Mouse (Mus musculus): Measurements from ENCODE around the gene Stat6.

Gene Stat6

DNA sequence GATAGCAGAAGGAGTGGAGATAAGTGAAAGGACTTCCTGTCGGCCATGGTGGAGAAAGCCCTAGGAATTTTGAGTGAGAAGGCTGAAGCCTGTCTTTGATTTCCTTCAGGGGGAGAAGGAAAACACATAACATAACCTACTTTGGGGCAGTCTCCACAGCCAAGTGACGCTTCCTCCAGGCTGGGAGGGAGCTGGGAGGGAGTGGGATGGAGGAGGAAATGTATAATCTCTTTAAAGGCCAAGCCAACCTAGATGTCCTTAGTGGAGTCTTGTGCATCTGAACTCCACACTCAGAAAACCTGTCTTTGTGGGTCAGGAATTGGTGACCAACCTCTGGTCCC, 27.8 kb upstream of the Stat6 start:
- DNase-seq (ENCODE audit: low spot score in 2 of 2): no peak

DNA sequence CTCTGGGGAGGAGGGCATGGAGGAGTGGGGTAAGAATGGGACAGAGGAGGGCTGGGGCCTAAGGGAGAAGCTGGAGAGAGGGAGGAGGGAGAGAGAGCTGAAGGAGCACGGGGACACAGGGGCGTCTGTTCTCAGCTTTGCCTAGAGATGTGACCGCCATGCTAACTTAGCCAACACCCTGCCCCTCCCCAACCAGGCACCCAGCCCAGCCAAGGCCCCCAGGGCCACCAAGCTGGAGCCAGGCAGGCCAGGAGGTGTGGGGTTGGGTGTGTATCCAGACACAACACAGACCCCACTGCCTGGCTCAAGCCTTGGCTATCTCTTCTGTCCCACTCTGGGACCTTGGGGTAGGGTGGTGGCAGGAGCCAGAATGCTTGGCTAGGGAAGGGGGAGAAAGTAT, 27.2 kb upstream of the Stat6 start:
- no peak for DNase-seq (ENCODE audit: low spot score in 2 of 2)

DNA sequence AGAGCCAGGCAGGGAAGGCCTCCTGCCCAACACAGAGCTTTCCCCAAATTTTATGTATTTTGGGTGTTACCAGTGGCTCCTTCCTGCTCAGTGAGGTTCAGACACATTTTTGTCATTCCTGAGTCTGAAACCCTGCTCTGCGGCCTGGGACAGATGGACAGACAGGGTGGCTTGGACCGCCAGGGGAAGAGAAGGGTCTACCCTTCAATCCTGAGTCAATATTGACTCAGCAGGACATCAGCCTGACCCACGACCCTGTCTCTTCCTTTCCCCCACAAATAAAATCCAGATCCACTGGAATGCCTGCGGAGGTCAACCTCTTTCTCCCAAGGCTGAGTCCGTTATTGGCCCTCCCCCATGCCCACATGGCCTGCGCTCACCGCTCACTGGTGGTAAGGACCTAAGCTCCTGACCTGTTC, 26.5 kb upstream of the Stat6 start:
- no peak for DNase-seq (ENCODE audit: low spot score in 2 of 2)

DNA sequence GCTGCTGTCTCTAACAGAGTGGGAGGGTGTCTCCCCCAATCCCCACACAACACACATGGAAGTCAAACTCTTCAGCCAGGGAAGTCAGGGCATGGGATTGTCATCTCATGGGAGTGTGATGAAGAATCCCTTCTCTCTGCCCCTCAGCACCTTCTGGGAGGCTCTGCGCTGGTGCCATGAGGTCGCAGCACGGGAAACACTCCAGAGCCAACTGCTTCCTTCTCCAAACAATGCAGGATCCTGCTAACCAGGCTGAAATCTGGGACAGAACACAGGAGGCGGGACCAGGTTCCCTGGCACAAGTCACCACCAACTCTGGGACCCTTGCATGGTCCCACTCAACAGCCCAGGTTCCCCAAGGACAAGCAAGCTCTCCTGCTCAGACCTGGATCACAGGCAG, 25.5 kb upstream of the Stat6 start:
- DNase-seq (ENCODE audit: low spot score in 2 of 2): no peak

DNA sequence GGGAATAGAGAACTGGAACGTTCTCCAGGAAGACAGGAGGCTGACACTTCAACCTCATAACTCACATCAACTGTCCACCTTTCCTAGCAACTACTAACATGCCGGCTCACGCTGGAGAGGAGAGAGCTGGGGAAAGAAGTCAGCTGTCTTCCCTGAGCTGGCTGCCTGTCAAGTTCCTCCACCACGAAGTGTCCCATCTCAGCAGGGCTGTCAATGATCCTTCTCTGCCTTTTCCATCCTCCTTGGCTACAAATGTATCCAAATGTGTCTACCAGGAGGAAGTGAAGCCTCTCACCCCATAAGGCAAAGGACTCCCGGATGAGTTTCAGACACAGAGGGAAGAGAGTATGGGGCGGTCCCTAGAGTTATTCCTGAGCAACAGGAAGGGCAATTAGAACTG, 24.6 kb upstream of the Stat6 start:
- no peak for DNase-seq (ENCODE audit: low spot score in 2 of 2)

DNA sequence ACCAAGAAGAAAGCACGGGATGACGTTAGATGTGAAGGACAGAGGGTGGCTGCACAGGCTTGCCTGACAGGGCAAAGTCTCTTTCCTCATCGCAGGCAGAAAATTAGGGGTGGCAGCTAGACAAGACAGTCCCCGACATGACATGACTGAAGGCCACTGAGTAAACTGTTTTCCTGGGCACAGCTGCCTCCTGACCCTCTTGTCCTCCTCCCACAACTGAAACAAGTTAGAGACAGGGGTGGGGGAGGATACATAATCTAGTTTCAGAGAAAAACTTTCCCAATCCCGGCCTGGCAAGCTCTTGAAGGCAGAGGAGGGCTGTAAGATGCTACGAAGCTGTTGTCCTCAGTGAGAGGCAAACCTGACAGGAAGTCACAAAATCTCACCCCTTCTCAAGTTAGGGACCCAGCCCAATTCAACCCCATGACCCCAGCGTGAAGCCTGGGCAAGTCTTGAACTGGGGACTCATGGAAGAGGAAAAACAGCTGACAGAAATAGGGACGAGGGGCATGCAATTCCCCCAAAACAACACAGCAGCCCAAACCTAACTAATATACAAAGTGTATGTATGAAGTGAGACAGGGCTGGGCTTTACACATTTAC, 23.6 kb upstream of the Stat6 start:
- DNase-seq (ENCODE audit: low spot score in 2 of 2): no peak

DNA sequence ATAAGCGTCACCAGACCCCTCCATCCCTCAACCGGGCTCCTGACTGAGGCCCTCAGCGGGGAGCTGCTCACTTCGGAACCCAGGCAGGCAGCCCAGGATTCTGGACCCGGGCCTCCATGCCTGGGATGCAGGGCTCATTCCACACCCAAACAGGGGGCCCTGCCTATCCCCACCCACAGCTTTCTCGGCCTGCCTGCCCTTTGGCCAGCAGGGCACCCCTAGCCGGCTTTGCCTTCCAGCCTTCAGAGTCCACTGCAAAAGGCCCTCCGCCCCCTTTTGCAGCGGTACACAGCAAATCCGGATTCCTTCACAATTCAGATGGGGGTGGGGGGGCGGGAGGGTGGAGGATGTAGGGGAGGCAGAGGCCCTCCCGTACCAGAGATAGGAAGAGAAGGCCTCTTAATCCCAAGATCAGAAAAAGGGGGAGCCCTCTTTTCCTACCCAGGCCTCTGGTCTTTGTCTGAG, 22.8 kb upstream of the Stat6 start:
- no peak for DNase-seq (ENCODE audit: low spot score in 2 of 2)

DNA sequence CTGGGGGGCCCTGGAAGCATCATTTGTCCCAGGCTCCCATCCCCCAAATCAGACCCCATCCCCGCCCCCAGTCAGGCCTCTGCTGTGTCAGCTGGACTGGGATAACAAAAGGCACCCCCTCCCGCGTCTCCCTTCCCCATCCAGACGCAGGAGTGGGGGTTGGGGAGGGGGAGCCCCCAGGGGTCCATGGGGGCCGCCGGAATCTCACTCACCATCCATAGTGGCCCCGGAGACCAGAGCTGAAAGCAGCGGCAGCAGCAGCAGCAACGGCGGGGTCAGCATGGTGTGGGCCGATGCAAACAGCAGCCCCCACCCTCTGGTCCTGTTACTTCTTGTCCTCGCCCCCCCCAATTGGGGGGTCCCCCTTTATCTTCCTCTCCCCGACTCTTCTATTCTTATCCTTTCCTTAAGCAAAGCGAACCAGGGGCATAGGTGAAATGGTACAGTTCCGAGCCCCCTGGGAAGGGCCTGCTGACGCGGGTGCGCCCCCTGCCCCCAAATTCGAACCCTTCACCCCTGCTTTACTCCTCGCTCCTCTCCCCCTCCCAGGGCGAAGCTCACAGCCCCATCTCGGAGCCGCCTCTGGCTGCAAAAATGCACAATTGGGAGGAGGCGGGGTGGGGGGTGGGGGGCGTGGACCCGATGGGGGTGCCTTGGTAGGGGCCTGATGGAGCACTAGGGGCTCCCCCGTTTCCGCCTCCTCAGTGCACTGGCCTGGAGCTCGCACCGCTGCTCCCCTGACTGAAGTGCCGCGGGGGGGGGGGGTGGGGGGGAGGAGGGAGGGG, 22.2 kb upstream of the Stat6 start, which contains the start of gene Lrp1:
TSS of gene Lrp1 (minus strand) at position 743 of the 785 bp plus-strand sequence.
- no peak for DNase-seq (ENCODE audit: low spot score in 2 of 2)

DNA sequence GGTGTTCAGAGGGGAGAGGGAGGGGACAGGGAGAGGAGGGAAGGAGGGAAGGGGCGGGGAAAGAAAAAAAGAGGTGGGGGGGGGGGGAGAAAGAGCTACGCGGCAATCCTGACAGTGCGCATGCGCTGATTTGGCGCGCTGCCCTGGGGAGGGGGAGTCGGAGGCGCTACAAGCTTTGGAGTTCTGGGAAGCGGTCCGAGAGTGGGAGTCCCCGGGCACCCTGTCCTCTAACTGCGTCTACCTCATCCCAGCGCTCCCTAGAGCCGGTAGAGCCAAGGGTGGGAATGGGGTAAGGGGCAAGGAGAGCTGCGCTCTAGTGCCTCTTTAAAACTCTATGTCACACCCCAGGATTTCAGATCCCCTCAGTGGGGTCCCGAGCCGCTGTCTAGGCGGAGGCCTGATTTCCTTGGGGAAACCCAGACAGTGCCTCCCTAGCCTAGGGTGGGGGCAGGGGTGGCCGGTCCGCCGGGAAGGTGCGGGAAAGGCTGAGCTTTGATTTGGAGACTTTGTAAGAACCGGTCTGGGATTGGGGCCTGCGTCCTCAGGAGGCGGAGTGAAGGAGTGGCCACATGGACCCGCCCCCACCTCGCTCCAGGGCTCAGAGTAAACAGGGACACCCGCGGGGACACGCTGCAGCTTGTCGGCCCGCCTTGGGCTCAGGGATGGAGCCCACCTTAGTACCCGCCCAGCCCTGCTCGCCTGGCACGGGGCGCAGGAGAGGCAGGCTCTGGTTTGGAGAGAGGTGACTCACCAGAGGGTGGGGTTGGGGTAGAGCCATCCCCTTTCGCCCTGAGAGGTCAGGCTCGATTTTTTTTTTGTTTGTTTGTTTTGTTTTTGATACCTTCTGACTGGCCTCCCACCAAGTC, 21.4 kb upstream of the Stat6 start:
- DNase-seq (ENCODE audit: low spot score in 2 of 2): peak; percentile 55 to 74

DNA sequence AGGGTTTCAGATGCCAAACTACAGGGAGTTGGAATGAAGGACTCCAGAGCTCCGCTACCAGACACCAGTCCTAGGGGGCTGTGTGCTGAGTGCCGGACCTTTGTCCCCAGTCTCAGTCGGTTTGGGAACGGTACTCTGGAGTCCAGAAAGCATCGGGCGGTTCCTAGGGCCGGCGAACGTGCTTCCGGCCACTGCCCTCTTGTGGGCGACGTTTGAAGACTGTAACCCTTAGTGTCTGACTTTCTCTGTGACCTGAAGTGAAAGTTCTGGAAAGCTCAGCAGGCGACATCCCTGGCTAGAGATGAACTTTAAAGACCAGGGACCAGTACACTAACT, 20.8 kb upstream of the Stat6 start:
- DNase-seq (ENCODE audit: low spot score in 2 of 2): peak in 1 of 2 experiments; percentile 70

DNA sequence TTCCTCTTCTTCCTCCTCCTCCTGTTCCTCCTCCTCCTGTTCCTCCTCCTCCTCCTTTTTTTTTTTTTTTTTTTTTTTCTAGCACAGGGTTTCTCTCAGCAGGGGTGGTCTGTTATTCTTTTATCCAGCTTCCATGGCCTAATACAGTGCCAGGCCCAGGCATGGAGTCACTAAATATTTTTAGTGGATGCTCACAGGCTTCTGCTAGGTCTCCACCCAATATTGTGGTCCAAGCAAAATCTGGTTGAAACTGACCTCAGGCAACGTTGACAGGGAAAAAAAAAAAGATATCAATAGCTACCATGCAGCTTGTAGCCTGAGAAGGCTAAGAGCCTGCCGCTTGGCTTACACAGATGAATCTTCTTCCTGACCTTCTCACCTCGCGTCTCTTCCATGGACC, 20.1 kb upstream of the Stat6 start:
- DNase-seq (ENCODE audit: low spot score in 2 of 2): no peak

DNA sequence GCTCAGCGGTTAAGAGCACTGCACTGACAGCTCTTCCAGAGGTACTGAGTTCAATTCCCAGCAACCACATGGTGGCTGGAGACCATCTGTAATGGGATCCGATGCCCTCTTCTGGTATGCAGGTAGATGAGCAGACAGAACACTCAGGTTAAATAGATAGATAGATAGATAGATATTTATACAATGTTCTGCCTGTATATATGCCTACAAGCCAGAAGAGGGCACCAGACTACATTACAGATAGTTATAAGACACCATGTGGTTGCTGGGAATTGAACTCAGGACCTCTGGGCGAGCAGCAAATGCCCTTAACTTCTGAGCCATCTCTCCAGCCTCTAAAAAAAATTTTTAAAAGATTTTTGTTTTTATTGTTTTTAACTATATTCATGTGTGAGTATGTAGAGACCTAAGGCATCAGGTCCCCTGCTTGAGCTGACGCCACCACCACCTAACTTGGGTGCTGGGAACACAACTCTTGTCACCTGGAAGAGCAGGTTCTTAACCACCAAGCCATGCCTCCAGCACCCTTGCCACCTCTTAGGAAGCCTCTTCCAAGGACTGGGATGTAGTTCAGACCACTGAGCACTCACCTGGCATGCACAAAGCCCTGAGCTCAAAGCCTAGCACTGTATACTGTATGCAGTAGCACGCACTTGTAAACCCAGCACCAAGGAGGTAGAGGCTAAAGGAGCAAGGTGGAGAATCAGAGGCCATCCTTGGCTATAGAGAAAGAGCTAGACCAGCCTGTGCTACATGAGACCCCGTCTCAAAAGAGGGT, 19.2 kb upstream of the Stat6 start:
- no peak for DNase-seq (ENCODE audit: low spot score in 2 of 2)

DNA sequence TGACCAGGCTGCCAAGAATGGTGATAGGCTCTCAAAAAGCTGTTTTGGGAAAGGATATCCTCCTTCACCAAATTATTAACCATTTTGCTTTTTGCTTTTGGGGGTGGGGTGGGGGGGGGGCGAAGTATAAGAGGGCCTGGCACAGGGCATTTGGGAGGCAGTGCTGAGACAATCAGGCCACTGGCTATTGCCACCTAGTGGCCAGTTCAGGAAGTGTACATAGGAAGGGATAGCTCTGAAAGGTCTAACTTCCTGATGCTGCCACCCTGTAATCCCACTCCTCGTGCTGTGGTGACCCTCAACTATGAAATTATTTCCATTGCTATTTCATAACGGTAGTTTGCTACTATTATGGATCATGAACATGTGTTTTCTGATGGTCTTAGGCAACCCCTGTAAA, 16.4 kb upstream of the Stat6 start:
- DNase-seq (ENCODE audit: low spot score in 2 of 2): no peak

DNA sequence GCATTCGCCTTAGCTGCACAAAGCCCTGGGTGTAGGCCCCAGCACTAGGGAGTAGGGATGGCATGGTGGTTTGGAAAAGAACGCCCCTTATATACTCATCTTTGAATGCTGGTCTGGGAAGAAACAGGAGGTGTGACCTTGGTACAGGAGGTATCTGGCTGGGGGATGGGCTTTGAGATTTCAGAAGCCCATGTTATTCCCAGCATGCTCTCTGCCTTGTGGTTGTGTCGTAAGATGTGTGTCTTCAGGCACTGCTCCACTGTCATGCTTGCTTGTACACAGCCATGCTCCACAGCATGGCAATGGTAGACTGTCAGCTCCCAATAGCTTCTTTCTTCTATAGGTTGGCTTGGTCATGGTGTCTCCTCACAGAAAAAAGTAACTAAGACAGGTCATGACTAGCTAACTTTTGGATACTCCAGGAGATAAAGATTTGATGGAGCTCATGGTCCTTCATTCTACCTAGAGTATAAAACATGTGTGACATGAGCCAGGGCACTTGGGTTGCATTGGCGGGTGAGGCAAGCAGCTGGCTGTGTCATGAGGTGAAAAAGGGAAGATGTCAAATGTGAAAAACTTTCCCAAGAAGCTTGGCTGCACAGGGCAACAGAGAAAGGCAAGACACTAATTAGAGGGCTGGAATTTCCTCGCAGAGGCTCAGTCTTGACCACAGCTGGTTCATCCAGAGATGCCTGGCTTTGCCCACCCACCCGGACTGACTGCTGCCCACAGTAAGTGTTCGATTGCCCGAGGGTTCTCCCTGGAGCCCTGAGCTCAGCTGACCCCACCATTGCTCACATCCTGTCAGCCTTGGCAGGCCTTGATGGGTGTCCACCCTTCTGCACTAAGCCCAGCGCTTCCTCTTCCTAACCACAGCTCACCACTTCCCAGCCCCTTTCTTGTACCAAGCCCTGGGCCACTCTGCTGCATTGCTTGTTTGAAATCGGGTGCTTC, 11.2 kb upstream of the Stat6 start:
- no peak for DNase-seq (ENCODE audit: low spot score in 2 of 2)

DNA sequence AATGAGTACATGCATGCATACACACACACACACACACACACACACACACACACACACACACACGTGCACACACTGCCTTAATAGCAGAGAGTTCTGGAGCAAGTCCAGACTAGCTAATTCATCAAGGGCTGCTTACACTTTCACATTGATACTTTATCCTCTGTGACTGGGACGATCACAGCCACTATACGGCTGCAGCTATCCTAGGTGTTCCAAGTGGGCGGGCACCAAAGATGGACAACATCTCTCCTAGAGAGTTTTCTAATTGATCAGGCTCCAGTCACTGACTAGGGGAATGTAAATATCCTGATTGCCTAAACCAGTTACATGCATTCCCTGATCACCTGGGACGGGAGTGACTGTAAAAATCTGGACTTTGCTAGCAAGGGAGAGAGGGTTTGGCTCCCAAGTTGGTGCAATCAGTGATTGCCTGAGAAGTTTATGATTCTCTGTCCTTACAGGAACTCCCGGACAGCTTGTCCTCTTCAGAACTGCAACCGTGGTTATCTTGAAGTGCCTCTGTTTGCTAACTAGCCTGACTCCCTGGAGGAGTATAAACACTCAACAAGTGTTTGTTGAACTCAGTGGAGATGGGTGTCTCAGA, 10.0 kb upstream of the Stat6 start:
- no peak for DNase-seq (ENCODE audit: low spot score in 2 of 2)

DNA sequence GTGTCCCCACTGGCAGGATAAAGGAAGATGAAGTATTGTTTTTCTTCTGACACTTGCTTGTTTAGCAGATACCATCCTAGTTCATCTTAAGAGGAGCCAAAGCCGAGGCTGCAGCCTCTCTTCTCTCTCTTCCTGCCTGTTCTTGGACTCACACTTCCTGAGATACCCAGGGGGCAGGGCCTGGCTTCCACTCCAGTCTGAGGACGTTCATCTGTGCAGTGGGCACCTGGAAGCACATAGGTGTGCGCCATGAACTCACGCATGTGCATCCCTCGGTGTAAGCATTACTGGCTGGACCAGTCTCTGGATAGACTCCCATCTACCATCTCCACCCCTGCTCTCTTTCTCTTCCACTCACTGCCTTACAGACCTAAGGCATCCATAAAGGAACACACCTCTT, 2.4 kb upstream of the Stat6 start:
- DNase-seq (ENCODE audit: low spot score in 2 of 2): no peak

DNA sequence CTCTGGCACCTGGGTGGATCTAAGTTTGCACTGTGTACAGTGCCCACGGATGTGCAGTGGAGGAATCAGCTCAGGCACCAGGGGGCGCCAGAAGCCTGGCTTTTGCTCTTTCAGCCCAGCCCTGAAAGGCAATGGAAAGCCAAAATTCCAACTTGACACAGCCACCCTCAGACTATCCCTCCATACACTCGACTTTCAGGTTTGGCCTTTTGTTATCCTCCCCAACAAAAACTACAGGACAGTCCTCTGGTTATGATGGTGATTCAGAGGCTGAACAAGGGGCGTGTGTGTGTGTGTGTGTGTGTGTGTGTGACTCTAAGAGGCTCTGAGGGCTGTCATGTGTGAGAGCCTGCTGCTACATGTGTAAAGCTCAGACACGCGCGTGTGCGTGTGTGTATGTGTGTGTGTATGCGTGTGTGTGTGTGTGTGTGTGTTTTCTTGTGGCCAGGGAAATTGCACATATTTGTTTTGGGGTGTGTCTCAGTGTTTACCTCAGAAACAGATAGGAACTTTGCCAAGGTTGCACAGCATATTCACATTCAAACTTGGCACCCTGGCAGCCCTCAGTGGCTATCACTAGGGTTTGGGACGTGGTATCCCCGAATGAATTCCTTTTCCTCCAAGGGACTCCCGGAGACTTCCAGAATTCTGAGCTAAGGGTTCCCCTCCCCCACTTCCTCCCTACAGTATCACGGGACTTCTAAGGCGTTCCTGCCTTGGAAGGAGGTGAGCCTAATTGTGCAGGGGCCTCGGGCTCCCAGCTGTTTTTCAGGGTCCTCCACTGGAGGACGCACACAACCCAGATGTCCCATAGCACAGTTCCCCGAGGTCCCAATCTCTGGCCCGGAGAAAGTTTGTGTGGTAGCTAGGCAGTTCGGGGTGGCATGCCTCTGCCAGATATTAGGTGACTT, 670 bp upstream of the Stat6 start:
- DNase-seq (ENCODE audit: low spot score in 2 of 2): peak; percentile 89 to 96

DNA sequence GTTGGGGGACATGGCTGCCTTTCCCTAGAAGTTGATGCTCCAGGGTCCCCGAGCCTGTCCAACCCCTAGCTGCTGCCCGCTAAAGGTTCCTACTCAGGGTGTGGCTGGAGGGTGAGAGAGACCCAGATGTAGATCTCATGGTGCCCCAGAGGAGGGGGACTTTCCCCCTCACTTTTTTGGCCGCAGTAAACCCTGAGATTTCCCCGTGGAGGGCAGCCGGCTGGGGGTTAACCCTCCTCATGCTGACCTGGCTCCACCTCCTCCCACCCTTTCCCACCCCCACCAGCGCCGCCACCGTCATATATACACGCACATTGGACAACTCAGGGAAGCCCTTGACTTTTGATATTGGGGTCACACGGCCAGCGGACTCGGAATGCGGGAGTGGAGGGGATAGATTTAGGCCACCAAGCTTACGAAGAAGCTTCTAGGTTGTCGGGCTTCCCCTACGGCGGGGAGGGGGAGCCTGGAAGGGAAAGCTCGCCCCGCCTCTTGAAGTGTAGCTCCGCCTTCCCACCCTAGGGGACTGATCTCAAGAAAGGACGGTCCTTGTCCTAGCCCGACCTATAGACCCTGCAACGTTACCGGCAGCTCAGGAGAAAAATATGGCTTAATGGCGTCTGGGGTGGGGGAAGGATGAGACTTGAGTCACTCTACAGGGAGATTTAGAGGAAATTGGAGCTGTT, 910 bp downstream of the Stat6 start:
- peak; percentile 78 to 87 for DNase-seq (ENCODE audit: low spot score in 2 of 2)

DNA sequence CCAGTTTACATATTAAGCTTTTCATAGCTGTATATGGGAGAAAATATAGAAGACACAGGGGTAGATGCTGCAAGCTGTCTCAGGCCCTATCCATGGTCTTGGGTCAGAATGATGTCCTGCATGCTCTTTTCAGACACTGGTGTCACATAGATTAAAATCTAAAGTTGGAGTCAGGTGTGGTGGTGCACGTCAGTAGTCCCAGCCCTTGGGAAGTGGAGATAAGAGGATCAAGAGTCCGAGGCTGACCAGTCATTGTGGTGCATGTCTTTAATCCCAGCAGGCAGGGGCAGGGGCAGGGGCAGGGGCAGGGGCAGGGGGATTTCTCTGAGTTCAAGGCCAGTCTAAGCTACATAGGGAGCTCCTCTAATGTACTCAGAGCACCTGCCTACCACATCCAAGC, 3.0 kb downstream of the Stat6 start:
- no peak for DNase-seq (ENCODE audit: low spot score in 2 of 2)

Data from spleen, postnatal 4 days (tissue).